Mouse (Mus musculus) regulatory T cell (primary cell): Measurements from ENCODE around the gene Pygo2.
"Not testable (repeated sequence)": the region's sequence is repeated elsewhere in the genome, so short reads cannot be mapped to it uniquely, and the experiment has no call there.

Experiments used
- in situ Hi-C: fragments of 300-600 bp; cut with MboI, MseI; formaldehyde crosslinking; loops from one replicate; pipeline ENCODE4 v1.15.1; 2025; ENCODE audit warnings: high pct_unique_total_duplicates

The Pygo2 gene

DNA sequence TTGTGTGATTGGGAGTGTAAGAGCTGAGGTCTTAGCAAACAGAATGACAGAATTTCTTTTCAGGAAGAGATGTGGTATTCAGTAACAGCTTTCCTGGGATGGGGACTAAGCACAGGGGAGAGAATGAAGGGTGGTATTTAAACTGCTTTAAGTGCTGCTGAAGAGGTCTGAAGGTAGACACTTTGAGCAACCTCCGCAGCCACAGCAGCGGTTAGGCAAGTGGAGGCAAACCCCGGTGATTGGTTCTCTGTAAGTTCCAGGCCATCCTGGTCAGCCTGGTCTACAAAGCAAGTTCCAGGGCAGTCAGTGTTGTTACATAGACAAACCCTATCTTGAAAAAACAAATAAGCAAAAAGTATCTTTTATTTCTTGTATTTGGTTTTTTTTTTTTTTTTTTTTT is 10.0 kb upstream of the Pygo2 start:
- in situ Hi-C loops, result no loop called here

DNA sequence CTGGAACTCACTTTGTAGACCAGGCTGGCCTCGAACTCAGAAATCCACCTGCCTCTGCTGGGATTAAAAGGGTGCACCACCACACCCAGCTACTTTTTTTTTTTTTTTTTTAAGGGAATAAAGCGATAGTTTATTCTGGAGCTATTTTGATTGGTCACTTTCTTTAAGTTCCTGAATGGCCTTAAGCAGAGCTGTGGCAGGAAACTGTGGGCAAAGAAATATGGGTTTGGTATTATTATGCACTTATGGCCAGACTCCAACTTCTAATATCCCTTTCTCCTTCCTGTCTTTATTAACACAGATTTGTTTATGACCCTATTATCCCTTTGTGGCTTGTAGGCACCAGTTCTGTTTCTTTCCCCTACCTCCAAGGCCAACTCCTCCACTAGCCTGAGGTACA is 9.6 kb upstream of the Pygo2 start:
- in situ Hi-C loops, result no loop called here

DNA sequence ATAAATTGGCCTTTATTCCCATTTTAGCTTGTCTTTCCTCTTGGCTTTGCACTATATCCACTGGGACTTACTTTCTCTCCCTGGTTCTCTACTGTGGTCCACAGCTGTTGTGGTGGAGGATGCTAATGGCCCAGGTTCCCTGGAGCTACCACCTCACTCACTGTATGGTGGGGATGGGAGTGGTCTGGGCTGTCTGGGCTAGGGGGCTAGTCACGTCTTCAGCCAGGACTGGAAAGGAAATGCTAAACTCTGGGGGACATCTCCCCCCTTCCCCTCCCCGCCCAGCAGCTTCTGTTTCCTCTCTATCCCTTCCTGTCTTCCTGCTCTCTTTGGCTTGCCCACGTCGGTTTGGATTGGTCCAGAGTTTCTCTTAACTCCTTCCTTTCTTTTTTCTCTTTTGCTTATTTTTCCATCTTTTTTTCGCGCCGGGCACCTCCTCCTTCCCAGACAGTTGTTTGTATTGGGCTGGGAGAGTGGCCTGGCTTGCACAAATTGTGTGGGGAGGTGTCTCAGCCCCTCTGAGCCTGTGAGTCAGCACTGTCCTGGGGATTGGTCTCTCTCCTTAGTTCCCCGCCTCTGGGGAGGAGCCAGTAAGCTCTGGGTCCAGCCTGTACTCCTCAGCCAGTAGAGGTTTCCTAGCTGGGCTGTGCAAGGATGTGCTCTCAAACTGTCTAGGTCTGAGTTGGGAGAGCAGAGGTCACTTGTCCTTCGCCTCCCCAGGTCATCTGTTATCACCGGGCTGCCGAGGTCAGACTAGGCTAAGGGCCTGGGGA is 8.8 kb upstream of the Pygo2 start:
- in situ Hi-C loops, result no loop called here

DNA sequence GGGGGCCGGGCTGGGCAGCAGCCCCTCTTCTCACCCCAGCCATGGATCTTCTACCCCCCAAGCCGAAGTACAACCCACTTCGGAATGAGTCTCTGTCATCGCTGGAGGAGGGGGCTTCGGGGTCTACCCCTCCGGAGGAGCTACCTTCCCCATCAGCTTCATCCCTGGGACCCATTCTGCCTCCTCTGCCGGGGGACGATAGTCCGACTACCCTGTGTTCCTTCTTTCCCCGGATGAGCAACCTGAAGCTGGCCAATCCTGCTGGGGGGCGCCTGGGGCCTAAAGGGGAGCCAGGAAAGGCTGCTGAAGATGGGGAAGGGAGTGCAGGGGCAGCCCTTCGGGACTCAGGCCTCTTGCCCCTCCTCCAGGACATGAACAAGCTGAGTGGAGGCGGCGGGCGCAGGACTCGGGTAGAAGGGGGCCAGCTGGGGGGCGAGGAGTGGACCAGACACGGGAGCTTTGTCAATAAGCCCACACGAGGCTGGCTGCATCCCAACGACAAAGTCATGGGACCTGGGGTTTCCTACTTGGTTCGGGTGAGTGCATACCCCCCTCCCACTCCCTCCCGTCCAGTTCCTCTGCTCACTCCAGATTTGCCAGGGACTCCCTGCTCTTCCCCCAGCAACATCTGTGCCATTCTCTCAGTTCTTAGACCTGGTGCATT is 8.1 kb upstream of the Pygo2 start:
- in situ Hi-C loops, result no loop called here

DNA sequence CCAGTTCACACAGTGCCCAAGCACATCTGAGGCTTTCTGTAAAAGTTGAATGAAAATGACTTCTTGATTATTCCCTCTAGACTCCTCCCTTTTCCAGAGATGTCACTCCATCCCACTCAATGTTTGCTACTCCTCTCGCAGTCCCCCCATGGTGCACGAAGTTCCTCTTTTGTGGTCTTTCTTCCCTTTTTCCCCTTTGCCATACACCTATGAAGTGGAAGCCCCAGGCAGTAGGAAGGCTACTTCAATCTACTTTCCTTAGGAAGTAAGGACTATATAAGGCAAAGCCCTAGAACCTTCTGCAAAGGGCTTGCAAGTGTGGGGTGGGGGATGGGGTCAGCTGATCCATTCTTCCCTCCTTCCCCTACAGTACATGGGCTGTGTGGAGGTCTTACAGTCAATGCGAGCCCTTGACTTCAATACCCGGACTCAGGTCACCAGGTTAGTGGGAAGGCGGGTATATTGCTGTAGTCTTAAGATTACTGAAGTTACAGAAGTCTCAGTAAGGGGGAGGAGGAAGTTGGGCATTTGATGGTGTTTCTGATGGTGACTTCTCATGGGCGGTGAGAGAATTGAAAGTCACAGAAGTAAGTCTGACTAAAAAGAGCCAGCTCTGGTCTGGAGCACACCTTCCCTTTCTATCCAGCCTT is 7.3 kb upstream of the Pygo2 start:
- in situ Hi-C loops, result no loop called here

DNA sequence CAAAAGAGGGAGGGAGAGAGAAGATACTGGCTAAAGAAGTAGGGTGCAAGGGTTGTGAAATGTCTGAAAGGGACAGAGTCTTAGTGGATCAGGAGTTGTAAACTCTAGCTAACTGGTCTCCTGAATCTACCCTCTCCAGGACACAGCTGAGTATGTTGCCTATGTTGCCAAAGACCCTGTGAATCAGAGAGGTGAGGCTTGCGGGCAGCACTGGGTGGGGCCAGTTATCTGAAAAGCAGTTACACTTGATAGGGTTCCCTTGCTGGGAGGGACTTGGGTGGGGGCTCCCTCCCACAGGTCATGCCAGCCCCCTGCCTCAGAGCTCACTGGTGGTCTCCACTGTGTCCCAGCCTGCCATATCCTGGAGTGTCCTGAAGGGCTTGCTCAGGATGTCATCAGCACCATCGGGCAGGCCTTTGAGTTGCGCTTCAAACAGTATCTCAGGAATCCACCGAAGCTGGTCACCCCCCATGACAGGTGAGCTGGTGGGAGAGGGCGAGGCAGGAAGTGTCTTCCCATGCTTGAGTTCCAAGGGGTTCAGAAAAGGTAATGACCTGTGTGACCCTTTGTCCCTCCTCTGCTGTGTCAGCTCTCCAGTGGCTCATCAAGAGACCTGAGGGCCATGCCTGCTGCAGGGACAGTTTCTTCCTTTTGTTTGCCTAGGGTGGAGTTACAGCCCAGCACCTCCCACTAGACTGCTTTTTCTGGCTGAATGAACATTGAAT is 5.4 kb upstream of the Pygo2 start:
- in situ Hi-C loops, result no loop called here

DNA sequence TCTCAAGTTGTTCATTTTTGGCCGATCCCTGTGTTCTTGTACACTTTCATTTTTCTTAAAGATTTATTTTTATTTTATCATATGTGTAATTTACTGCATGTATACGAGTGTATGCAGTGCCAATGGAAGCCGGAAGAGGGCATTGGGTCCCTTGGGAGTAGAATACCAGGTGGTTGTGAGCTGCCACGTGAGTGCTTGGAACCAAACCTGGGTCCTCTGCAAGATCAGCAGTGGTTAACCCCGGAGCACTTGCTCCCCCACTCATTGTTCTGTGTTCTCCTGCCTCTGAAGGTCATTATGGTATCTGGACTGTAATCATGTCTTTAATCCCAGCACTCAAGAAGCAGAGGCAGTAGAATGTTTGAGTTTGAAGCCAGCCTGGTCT is 4.9 kb upstream of the Pygo2 start:
- in situ Hi-C loops, result no loop called here

DNA sequence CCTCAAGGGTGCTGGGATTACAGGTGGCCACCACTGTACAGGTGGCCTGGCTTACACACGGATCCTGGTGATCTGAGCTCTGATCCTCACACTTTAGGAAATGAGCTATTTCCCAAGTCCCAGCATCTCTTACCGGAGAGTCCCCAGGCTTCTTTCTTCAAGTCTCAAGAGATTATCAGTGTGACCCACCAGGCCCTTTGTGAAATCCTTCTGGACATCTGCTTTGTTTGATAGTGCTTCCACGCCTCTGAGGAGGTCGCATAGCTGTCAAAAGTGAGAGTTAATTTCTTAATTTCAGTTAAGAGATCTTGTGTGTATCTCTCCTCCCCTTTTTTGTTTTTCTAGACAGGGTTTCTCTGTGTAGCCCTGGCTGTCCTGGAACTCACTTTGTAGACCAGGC is 4.1 kb upstream of the Pygo2 start:
- in situ Hi-C loops, result no loop called here

DNA sequence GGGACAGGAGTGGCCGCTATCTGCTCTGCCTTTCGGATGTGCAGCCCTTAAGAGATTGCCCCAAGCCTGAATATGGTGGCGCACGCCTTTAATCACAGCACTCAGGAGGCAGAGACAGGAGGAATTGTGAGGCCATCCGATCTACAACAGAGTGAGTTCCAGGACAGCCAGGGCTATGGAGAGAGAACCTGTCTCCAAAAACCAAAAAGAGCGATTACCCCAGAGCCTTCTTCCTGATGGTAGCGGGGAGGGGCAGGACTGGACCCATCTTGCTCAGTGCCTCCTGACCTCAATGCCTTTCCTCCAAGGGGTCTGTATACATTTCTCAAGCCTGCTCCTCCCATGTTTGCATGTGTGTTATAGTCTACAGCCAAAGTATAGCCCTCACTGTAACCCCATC is 993 bp upstream of the Pygo2 start:
- in situ Hi-C loops, result not testable (repeated sequence)

DNA sequence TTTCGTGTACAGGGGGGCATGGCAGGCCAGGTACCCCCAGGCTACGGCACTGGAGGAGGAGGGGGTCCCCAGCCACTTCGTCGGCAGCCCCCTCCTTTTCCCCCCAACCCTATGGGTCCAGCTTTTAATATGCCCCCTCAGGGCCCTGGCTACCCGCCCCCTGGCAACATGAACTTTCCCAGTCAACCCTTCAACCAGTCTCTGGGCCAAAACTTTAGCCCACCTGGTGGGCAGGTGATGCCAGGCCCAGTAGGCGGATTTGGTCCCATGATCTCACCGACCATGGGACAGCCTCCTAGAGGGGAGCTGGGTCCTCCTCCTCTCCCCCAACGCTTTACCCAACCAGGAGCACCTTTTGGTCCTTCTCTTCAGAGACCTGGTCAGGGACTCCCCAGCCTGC is 2.6 kb downstream of the Pygo2 start:
- in situ Hi-C loops, result no loop called here

DNA sequence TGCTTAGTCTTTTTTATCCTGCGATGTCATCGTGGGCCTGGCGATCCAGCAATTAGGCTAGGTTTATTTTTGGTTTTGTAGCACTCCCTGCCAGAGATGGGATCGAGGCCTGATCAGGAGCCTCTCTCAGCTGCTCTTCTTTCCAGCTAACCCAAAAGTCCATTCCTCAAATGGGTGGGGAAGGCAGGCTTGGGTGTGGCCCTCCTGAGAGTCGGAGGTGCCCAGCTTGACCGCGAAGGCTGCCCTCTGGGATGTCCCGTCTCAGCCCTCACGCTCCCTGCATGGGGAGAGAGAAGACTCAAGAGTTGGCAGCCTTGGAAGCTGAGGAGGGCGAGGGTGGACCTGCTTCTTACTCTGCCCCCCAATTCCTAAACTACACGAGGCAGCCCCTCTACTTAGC is 4.5 kb downstream of the Pygo2 start:
- in situ Hi-C loops, result no loop called here

DNA sequence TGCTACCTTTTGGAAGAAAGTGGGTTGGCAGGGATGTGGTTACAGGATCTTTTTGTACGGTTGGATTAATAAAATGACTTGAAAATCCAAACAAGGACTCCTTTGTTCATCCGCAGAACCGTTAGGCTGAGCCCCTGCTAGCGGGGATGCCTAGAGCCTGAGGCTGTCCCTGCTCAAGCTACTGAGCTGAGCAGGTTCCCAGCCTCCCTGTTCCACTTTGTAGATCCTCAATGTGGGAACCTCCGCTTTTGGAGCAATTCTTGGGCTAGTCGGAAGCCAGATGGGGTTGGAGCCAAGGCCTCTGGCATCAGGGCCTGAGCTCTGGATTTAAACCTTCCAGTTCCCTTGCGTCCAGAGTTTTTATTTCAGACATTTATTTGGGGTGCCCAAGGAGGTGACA is 5.0 kb downstream of the Pygo2 start:
- in situ Hi-C loops, result no loop called here

DNA sequence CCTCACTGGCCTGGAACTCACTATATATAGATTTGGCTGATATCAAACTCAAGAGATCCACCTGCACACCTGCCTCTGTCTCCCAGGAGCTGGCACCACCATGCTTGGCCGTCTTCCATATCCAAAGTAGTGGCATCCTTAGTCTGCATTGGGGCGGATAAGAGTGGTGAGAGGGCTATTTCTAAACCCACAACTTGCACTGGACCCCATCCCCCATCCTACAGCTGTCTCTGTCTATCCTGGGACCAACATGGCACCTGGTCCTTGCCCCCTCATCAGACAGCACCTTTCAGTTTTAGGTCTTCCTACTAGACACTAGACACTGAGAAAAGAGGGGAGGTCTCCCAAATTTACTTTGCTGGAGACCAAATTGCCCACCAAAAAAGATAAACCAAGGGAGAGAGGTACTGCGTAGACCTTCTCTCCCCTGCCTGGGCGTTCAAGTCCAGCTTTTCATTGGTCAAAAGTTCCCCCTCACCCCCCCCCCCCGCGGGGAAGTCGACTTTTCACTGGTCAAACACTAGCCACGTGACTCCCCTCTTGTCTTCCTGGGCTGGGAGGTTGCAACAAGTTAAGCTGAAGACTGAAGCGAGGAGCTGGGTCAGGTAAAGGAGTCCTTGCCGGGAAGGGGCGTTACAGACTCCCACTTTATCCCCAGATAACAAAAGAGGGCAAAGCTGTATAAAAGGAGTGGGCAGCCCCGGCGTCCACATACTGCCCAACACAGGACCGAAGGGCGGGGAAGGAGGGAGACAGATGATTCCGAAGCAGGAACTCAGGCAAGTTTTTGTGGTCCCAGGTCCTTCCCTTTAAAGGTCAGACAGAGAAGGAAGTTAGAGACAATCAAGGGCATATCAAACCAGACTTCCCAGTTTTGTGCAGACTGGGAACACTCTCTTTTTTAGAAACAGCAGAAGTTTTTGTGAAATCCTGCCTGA is 6.4 kb downstream of the Pygo2 start, which contains the start of gene Pbxip1:
Gene Pbxip1, plus strand, starts transcription at position 531 of the 938 bp plus-strand sequence.
- in situ Hi-C loops, result no loop called here

DNA sequence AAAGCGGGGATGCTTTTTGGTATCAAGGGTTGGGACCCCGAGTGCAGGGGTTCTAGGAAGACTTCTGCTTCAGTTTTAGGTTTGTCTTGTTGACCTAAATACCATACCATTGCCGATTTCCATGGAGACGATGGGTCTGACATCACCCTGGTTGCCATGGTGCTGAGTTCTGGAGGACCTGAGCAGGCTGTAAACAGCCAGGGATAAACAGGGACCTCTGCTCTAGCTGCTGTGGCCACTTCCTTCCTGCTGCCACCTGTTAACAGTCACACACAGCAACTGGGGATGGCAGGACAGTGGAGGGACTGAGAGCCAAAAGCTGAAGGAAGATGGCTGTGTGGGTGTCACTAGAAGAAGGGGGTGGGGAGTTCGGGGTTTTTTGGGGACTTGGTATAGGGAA is 7.3 kb downstream of the Pygo2 start:
- in situ Hi-C loops, result no loop called here

DNA sequence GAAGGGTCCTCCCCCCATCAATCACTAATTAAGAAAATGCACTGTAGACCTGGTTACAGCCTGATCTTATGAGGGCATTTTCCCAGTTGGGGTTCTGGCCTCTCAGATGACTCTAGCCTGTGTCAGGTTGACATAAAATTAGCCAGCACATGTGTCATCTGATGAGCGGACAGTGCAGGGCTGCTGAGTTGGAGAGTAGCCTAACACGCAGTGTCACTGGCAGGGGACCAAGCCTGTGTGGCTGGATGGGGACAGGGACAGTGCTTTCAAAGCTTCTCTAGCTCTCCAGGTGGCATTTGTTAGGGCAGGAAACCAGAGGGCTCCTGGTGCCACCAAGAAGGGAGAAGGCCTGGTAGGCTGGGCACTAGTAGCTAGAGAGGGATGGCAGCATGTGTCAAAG is 10.7 kb downstream of the Pygo2 start:
- in situ Hi-C loops, result no loop called here

DNA sequence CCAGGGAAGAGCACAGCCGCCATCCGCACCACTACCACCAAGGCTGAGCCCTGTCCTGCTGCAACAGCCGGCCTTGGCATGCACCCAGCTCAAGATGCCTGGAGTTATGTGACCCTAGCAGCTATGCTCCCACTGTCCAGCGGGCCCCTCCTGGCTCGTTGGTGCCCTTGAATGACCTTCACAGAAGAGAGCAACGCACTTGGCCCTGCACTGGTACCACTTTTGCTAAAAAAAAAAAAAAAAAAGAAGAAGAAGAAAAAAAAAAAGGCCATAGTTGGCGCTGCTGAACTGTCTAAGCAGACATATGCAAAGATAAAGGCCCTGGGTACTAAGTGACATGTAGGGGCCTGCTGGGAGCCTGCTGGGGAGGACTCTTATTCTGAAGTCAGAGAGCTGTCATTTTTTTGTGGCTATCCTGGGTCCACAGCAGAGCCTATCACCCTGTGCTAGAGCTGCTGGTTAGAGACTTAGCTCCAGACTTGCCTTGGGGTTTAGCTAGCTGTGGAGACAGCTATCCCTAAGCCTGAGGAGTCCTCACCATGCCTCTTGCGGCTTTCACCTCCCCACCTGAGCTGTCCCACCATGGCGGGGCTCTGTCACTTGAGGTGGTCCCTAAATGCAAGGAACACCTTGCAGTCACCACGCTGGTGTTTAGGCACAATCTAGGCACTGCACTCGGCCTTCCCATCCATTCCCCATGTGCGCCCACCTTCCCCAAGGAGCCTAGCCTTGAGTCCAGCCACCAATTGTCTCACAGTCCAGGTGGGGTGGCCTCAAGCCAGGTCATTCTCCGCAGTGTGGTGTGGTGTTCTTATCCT is 18.9 kb downstream of the Pygo2 start:
- in situ Hi-C loops, result loop anchor here (5.0 kb wide), 1 partner anchor 33 kb away; no protein-coding TSS in a partner anchor

DNA sequence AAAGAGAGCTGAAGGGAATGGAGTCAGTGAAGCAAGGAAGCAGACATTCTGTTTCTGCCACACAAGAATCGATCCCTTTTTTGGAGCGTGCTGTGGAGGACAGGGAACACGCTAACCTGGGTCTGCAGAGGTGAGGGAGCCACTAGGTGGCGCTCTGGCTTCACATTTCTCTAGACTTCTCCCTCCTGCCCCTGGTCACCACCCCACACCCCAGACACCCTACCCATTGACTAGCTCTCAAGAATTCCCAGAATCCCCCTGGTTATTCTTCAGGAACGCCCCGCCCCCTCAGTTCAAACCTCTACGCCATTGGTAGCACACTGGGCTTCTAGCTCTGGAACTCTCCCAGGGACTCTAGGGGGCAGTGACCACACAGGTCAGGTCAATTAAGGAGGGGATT is 19.5 kb downstream of the Pygo2 start:
- in situ Hi-C loops, result loop anchor here (5.0 kb wide), 1 partner anchor 33 kb away; no protein-coding TSS in a partner anchor

DNA sequence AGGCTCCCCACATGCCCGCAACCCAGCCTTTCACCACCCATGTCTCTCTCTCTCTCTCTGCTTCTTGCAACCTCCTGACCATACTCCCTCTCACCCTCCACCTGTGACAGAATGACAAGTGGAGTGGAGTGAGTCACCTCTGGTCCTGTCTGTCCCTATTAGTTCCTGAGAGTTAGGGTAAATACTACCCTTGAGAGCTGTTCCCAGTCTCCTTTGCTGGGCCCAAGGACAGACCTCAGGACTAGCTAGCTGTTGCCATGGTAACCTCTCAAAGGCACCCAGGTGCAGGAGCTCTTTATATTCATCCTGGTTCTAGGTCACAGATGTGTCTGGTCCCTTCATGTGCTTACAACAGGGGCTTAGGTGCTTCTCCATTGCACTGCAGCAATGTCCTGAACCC is 21.9 kb downstream of the Pygo2 start:
- in situ Hi-C loops, result no loop called here

DNA sequence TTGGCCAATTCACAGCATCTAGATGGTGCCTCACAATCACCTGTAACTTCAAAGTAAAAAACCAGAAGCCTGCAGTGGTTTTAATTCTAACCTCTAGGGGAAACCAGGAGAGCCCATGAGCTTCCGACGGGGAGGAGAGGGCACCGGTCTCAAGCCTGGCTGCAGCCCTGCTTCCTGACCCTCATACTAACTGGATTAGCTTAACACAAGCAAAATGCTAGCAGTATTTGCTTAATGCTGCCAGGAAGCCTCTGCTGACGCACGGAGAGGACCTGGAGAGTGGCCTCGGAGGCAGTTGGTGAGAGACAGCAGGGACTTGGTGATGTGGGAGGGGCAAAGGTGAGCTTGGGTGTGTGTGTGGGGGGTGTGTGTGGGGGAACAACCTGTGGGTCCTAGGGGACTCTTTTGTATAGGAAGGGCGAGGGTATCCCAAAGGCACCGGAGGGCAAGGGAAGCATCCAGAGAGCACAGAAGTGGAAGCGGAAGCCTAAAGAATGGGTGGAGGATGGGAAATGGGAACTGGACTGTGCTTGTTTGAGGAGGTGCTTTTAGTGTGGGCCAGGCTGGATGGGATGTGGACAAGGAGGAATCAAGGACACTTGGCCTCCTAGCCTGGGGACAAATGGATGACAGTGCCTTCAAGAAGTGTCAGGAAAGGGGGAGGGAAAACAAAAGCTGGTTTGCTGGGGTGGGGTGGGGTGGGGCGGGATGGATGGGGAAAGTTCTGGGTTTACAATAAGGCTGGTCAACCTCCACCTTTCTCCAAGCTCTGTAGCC is 24.6 kb downstream of the Pygo2 start, which contains the start of gene Pmvk:
Gene Pmvk, plus strand, starts transcription at position 141 of the 777 bp plus-strand sequence.
- in situ Hi-C loops, result no loop called here
